Mouse (Mus musculus) kidney, adult 2 months (tissue): Measurements from ENCODE around the gene Bahd1. TPM values are rescaled to one million over a fixed set of nuclear protein-coding genes. Genes with fewer than 3 reads are reported as not detected.

Experiments
- DNase-seq: peaks from one replicate; pipeline ENCODE4 v3.0.0; 2021
- H3K27ac ChIP-seq: fragments of 200-500 bp; 2 replicates; pipeline ENCODE4 v1.5.1; 2012; ENCODE audit warnings: low read depth, low read length, control low read depth, inconsistent platforms; ENCODE audit not compliant: insufficient read depth
- H3K27me3 ChIP-seq: fragments of 200-500 bp; replicated peaks from 2 replicates; pipeline ENCODE4 v1.6.1; 2012; ENCODE audit warnings: mild to moderate bottlenecking, moderate library complexity, low read length, inconsistent platforms; ENCODE audit not compliant: control insufficient read depth, insufficient read depth
- H3K36me3 ChIP-seq: fragments of 200-500 bp; 2 replicates; pipeline ENCODE4 v1.6.1; 2012; ENCODE audit warnings: mild to moderate bottlenecking, moderate library complexity, low read length, inconsistent platforms; ENCODE audit not compliant: control insufficient read depth, insufficient read depth
- H3K4me1 ChIP-seq: fragments of 200-500 bp; 2 replicates; pipeline ENCODE4 v1.6.1; 2011; ENCODE audit warnings: low read length; ENCODE audit not compliant: control insufficient read depth, insufficient read depth
- H3K4me3 ChIP-seq: fragments of 200-500 bp; 2 replicates; pipeline ENCODE4 v1.5.1; 2011; ENCODE audit warnings: mild to moderate bottlenecking, low read depth, low read length, control low read depth; ENCODE audit not compliant: insufficient read depth
- CTCF ChIP-seq: fragments of 200-500 bp; conservative IDR thresholded peaks from 2 replicates; pipeline ENCODE4 v1.5.1; 2011; ENCODE audit warnings: low read depth, mild to moderate bottlenecking, control low read depth, low read length, moderate library complexity, mixed read lengths; ENCODE audit not compliant: insufficient read depth, insufficient read length
- POLR2A ChIP-seq: fragments of 200-500 bp; IDR thresholded peaks from one replicate; pipeline ENCODE4 v1.6.1; 2011; ENCODE audit warnings: low read depth, low read length, control low read depth
- WGBS: fragments of 180-500 bp; shearing (Covaris S2); methylation state at CpG from one replicate; pipeline ENCODE4 v1.1.7; 2018; 5-methylcytosine and 5-hydroxymethylcytosine counted together
- polyA plus RNA-seq: library from polyadenylated mRNA; depleted of rRNA; stranded (reverse); fragments of >200 nt; gene quantifications from 2 replicates; pipeline ENCODE4 v1.2.3, GENCODE M21; 2012

Gene Bahd1
- polyA plus RNA-seq, 1 experiment = 17.5 TPM

GRCm38 (mm10) chr2:118943232-118943631 lies 43.1 kb downstream of the Bahd1 start:
- H3K36me3 ChIP-seq = no peaks in the 10 kb centered on the region
- no peak for DNase-seq
- H3K4me1 ChIP-seq = no peaks in the 10 kb centered on the region
- H3K27me3 ChIP-seq = no peaks in the 10 kb centered on the region
- H3K27ac ChIP-seq = no peak overlapping the region
- TF ChIP-seq CTCF (no peak), POLR2A (no peak)
- 95% methylated on average over 6 of the region's 6 CpGs for WGBS
- no peak overlapping the region for H3K4me3 ChIP-seq

DNA sequence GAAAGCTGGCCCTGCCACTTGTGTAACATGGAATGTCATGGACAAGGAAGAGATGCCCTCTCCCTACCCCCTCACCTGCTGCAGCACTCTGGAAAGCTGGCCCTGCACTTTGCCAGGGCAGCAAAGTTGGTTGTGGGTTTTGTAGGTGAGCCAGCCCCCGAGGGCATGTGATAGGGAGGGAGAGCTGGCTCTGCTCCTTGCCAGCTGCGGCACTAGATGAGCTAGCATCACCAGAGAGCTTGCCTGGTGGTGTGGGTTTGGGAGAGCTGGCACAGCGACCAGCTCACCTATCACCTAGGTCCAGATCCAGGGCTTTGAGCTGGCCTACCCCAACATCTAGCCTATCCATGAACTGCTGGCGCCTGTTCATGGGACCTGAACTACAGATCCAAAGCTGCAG lies 48.6 kb downstream of the Bahd1 start:
- Histone ChIP-seq H3K36me3 (no peaks in the 10 kb centered on the region), H3K4me1 (no peaks in the 10 kb centered on the region), H3K27ac (no peak overlapping the region), H3K27me3 (no peaks in the 10 kb centered on the region), H3K4me3 (no peak overlapping the region)
- no peak for DNase-seq
- WGBS = 73% methylated on average over 4 of the region's 4 CpGs
- TF ChIP-seq CTCF (no peak), POLR2A (no peak)

DNA sequence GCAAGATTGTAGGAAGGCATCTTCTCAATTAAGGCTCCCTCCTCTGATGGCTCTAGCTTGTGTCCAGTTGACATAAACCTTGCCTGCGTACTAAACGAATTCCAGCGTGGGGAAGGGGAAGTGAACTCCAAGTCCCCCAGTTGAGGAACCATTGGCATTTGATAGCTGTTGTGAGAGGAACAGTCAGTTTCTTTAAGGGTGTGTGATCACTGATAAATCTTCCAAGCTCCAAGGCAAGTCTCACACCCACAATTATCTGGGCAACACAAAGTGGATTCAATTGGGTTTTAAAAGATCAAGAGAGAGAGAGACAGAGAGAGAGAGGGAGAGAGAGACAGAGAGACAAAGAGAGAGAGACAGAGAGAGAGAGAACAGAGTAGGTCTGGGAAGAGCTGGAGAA lies 49.5 kb downstream of the Bahd1 start:
- whole genome bisulfite sequencing = 65% methylated on average over 3 of the region's 3 CpGs
- no peaks in the 10 kb centered on the region for H3K4me1 ChIP-seq
- no peaks in the 10 kb centered on the region for H3K36me3 ChIP-seq
- no peak overlapping the region for H3K4me3 ChIP-seq
- no peak for DNase-seq
- TF ChIP-seq CTCF (no peak), POLR2A (no peak)
- H3K27me3 ChIP-seq = no peaks in the 10 kb centered on the region
- no peak overlapping the region for H3K27ac ChIP-seq

DNA sequence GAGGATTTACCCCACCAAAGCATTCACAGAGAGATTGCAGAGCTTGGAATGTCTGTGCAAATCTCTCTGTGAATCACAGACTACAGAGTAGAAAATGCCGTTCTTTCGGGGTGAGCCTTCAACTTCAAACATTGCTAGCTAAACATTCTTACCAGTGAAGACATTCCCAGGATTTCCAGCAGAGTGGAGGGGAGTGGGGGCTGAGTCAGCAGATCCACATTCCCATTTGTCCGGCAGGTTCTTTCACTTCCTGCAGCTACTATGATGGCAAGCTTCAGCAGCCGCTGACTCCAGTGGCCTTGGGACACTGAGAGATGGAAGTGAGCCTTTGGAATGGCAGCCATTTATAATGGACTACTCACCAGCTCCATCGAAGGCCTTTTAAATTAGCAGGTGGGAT lies 56.3 kb downstream of the Bahd1 start:
- Histone ChIP-seq H3K4me3 (no peak overlapping the region), H3K27me3 (no peaks in the 10 kb centered on the region), H3K36me3 (no peaks in the 10 kb centered on the region), H3K27ac (no peak overlapping the region), H3K4me1 (no peaks in the 10 kb centered on the region)
- TF ChIP-seq POLR2A (no peak), CTCF (no peak)
- 71% methylated on average over 5 of the region's 5 CpGs for WGBS
- no peak for DNase-seq

DNA sequence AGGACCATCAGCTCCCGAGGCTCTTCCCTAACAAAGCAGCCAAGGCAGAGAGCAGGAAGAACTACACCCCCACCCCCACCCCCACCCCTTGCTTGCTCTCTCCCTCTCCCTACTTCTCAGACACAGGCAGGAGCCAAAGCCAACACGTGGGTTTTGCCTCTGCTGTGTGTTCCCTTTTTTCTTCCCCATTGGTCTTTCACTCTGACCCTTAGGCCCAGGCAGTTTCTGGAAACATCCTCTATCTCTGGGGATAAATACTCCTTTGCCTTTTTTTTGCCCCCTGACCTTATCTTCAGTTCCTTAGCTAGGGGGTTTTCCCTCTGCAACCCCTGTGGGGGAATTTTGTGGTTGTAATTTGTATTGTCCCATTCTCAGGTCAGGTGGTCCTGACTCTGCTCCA lies 59.5 kb downstream of the Bahd1 start:
- Histone ChIP-seq H3K27ac (no peak overlapping the region), H3K4me1 (no peaks in the 10 kb centered on the region), H3K27me3 (no peaks in the 10 kb centered on the region), H3K4me3 (no peak overlapping the region), H3K36me3 (no peaks in the 10 kb centered on the region)
- no peak for DNase-seq
- WGBS = 55% methylated on average over 2 of the region's 2 CpGs
- TF ChIP-seq CTCF (no peak), POLR2A (no peak)

GRCm38 (mm10) chr2:118960413-118960812 lies 60.2 kb downstream of the Bahd1 start:
- Histone ChIP-seq H3K4me1 (no peaks in the 10 kb centered on the region), H3K4me3 (no peak overlapping the region), H3K27ac (no peak overlapping the region), H3K36me3 (no peaks in the 10 kb centered on the region), H3K27me3 (no peaks in the 10 kb centered on the region)
- TF ChIP-seq POLR2A (no peak), CTCF (no peak)
- DNase-seq = no peak
- 93% methylated on average over 2 of the region's 2 CpGs for WGBS

- Histone ChIP-seq H3K4me1 (no peaks in the 10 kb centered on the region), H3K4me3 (no peak overlapping the region), H3K27me3 (no peaks in the 10 kb centered on the region), H3K27ac (no peak overlapping the region), H3K36me3 (no peaks in the 10 kb centered on the region)
- DNase-seq = no peak
- TF ChIP-seq POLR2A (no peak), CTCF (no peak)
- 45% methylated on average over 2 of the region's 2 CpGs for WGBS
Measured at GRCm38 (mm10) chr2:118961546-118961945, 61.4 kb downstream of the Bahd1 start.
